Mouse (Mus musculus) heart, embryonic 13.5 days (tissue): ENCODE results near the gene Def6. TPM values are rescaled to one million over a fixed set of nuclear protein-coding genes. Genes with fewer than 3 reads are reported as not detected.

Experiments
- ATAC-seq: fragments of 200-750 bp; cut with Nextera tagmentation; 2 replicates; pipeline ENCODE4 v1.8.0; 2017; ENCODE audit warnings: moderate TSS enrichment; ENCODE audit not compliant: insufficient number of reproducible peaks, low FRiP score, low TSS enrichment; ENCODE audit errors: extremely low read depth
- H3K27ac ChIP-seq: fragments of 300-500 bp; sonication (generic); replicated peaks from 2 replicates; pipeline ENCODE4 v1.5.1; 2015; ENCODE audit warnings: moderate library complexity, mild to moderate bottlenecking, inconsistent platforms
- H3K27me3 ChIP-seq: fragments of 300-500 bp; sonication (generic); replicated peaks from 2 replicates; pipeline ENCODE4 v1.6.1; 2015; ENCODE audit warnings: mild to moderate bottlenecking, inconsistent platforms
- H3K36me3 ChIP-seq: fragments of 300-500 bp; sonication (generic); 2 replicates; pipeline ENCODE4 v1.6.1; 2015; ENCODE audit warnings: mild to moderate bottlenecking, inconsistent platforms
- H3K4me1 ChIP-seq: fragments of 300-500 bp; sonication (generic); 2 replicates; pipeline ENCODE4 v1.6.1; 2015; ENCODE audit warnings: inconsistent platforms
- H3K4me2 ChIP-seq: fragments of 300-500 bp; sonication (generic); 2 replicates; pipeline ENCODE4 v1.6.1; 2015; ENCODE audit warnings: inconsistent platforms, mild to moderate bottlenecking, moderate library complexity
- H3K4me3 ChIP-seq: fragments of 300-500 bp; sonication (generic); 2 replicates; pipeline ENCODE4 v1.5.1; 2015; ENCODE audit warnings: moderate library complexity, mild to moderate bottlenecking, inconsistent platforms
- H3K9ac ChIP-seq: fragments of 300-500 bp; sonication (generic); 2 replicates; pipeline ENCODE4 v1.6.1; 2015; ENCODE audit warnings: inconsistent platforms, mild to moderate bottlenecking, moderate library complexity
- H3K9me3 ChIP-seq: fragments of 300-500 bp; sonication (generic); 2 replicates; pipeline ENCODE4 v1.6.1; 2016; ENCODE audit warnings: inconsistent platforms
- WGBS: fragments of 180-500 bp; shearing (Covaris S2); methylation state at CpG from one replicate; pipeline ENCODE4 v1.1.7; 2015; ENCODE audit warnings: mixed read lengths; 5-methylcytosine and 5-hydroxymethylcytosine counted together
- polyA plus RNA-seq: library from polyadenylated mRNA; unstranded; fragments of >200 nt; fragmentation: Nextera tagmentation; extraction: Ambion mirVana; gene quantifications from 2 replicates; pipeline ENCODE4 v1.2.1, GENCODE M21; 2015

Def6 gene
- polyA plus RNA-seq, 1 experiment from 2014 or later, result 3.0 TPM

- no peak overlapping the region for H3K4me2 ChIP-seq
- no peak overlapping the region for H3K9ac ChIP-seq
- H3K36me3 ChIP-seq, result no peaks in the 10 kb centered on the region
- no peak for ATAC-seq
- 81% methylated on average over 14 of the region's 14 CpGs for WGBS
- peaks cover 38% of the 10 kb centered on the region for H3K4me1 ChIP-seq
- no peaks in the 10 kb centered on the region for H3K27me3 ChIP-seq
- no peaks in the 10 kb centered on the region for H3K9me3 ChIP-seq
- H3K4me3 ChIP-seq, result no peak overlapping the region
- H3K27ac ChIP-seq, result no peak overlapping the region
Observed at GRCm38 (mm10) chr17:28277226-28277625, 69.6 kb downstream of the Def6 start.

GRCm38 (mm10) chr17:28277721-28278120 is 70.1 kb downstream of the Def6 start:
- no peak for ATAC-seq
- no peak overlapping the region for H3K27ac ChIP-seq
- H3K9me3 ChIP-seq, result no peaks in the 10 kb centered on the region
- no peak overlapping the region for H3K4me2 ChIP-seq
- H3K4me1 ChIP-seq, result peaks cover 33% of the 10 kb centered on the region
- H3K9ac ChIP-seq, result no peak overlapping the region
- 77% methylated on average over 10 of the region's 10 CpGs for WGBS
- H3K27me3 ChIP-seq, result no peaks in the 10 kb centered on the region
- H3K36me3 ChIP-seq, result no peaks in the 10 kb centered on the region
- no peak overlapping the region for H3K4me3 ChIP-seq

GRCm38 (mm10) chr17:28278156-28278555 is 70.6 kb downstream of the Def6 start:
- Histone ChIP-seq H3K4me2 (no peak overlapping the region), H3K36me3 (no peaks in the 10 kb centered on the region), H3K27me3 (no peaks in the 10 kb centered on the region), H3K9ac (no peak overlapping the region), H3K27ac (no peak overlapping the region), H3K4me3 (no peak overlapping the region), H3K4me1 (peaks cover 29% of the 10 kb centered on the region), H3K9me3 (no peaks in the 10 kb centered on the region)
- ATAC-seq, result no peak
- WGBS, result 80% methylated on average over 3 of the region's 3 CpGs

Other genes starting within 250 kb of the Def6 start
- gene Tcp11, start 127.1 kb upstream of the Def6 start, polyA plus RNA-seq, result 0.49 and 0.55 TPM in 2 replicates
- gene Scube3, start 65.6 kb upstream of the Def6 start, polyA plus RNA-seq, result 0.69 and 1.1 TPM in 2 replicates
- 24.2 and 25.7 TPM in 2 replicates for gene Zfp523, start 30.6 kb upstream of the Def6 start, polyA plus RNA-seq
- gene Ppard, start 24.9 kb downstream of the Def6 start, polyA plus RNA-seq, result 1.1 and 1.5 TPM in 2 replicates
- 19.3 and 22.2 TPM in 2 replicates for gene Fance, start 105.7 kb downstream of the Def6 start, polyA plus RNA-seq
- 389 and 419 TPM in 2 replicates for gene Rpl10a, start 120.7 kb downstream of the Def6 start, polyA plus RNA-seq
- gene Tead3, start 143.0 kb downstream of the Def6 start, polyA plus RNA-seq, result 5.9 and 7.3 TPM in 2 replicates
- 4.1 TPM in 2 replicates for gene Tulp1, start 157.4 kb downstream of the Def6 start, polyA plus RNA-seq